Mouse (Mus musculus): ENCODE data around the gene Gpx4. TPM values are rescaled to one million over a fixed set of nuclear protein-coding genes. Genes with fewer than 3 reads are reported as not detected.

The Gpx4 gene
- 500 and 567 TPM in 2 replicates for polyA plus RNA-seq (2015; fragmentation: Nextera tagmentation; extraction: Ambion mirVana)

- Histone ChIP-seq H3K27me3 (replicated peaks) (no peaks in the 10 kb centered on the region), H3K27ac (no peak within 1 kb of the TSS), H3K36me3 (no peaks in the 10 kb centered on the region), H3K4me3 (replicated peaks) (no peak within 1 kb of the TSS), H3K9ac (no peak within 1 kb of the TSS), H3K4me2 (no peak within 1 kb of the TSS), H3K9me3 (no peaks in the 10 kb centered on the region), H3K4me1 (peaks cover 10% of the 10 kb centered on the region)
- WGBS, result 60% methylated on average over 9 of the region's 9 CpGs
- ATAC-seq (ENCODE audit: insufficient read depth, low FRiP score, low read depth), result no peak
Observed at GRCm38 (mm10) chr10:80047041-80047565, at the start of gene Gpx4. TSS of gene Gpx4 (plus strand) at chr10:80047166.

GRCm38 (mm10) chr10:79997819-79998218 is 49.1 kb upstream of the Gpx4 start:
- Histone ChIP-seq H3K27me3 (replicated peaks) (no peaks in the 10 kb centered on the region), H3K9me3 (no peaks in the 10 kb centered on the region), H3K4me2 (peak overlapping the region; percentile 79), H3K9ac (no peak overlapping the region), H3K36me3 (peaks cover 18% of the 10 kb centered on the region), H3K4me1 (peaks cover 11% of the 10 kb centered on the region; the same call in 1 of the 2 replicates), H3K27ac (no peak overlapping the region), H3K4me3 (replicated peaks) (peak overlapping the region; percentile 58)
- 15% methylated on average over 15 of the region's 15 CpGs for WGBS
- ATAC-seq (ENCODE audit: insufficient read depth, low FRiP score, low read depth), result no peak; the same call in 1 of the 2 replicates

- Histone ChIP-seq H3K27ac (no peak overlapping the region), H3K9ac (no peak overlapping the region), H3K4me3 (replicated peaks) (no peak overlapping the region), H3K27me3 (replicated peaks) (no peaks in the 10 kb centered on the region), H3K4me1 (peaks cover 20% of the 10 kb centered on the region; the same call in 1 of the 2 replicates), H3K36me3 (no peaks in the 10 kb centered on the region), H3K4me2 (no peak overlapping the region), H3K9me3 (no peaks in the 10 kb centered on the region)
- ATAC-seq (ENCODE audit: insufficient read depth, low FRiP score, low read depth), result no peak
- 72% methylated on average over 9 of the region's 9 CpGs for WGBS
Observed at GRCm38 (mm10) chr10:80001945-80002344, 45.0 kb upstream of the Gpx4 start.

- H3K27ac ChIP-seq, result no peak overlapping the region
- no peak overlapping the region for H3K4me3 ChIP-seq (replicated peaks)
- no peak overlapping the region for H3K4me2 ChIP-seq
- ATAC-seq (ENCODE audit: insufficient read depth, low FRiP score, low read depth), result no peak
- 33% methylated on average over 21 of the region's 21 CpGs for WGBS
- H3K9me3 ChIP-seq, result no peaks in the 10 kb centered on the region
- no peak overlapping the region for H3K9ac ChIP-seq
- peaks cover 16% of the 10 kb centered on the region; the same call in 1 of the 2 replicates for H3K4me1 ChIP-seq
- no peaks in the 10 kb centered on the region for H3K36me3 ChIP-seq
- no peaks in the 10 kb centered on the region for H3K27me3 ChIP-seq (replicated peaks)
Observed at GRCm38 (mm10) chr10:80002829-80003228, 44.1 kb upstream of the Gpx4 start.

- Histone ChIP-seq H3K9ac (no peak overlapping the region), H3K27me3 (replicated peaks) (no peaks in the 10 kb centered on the region), H3K9me3 (no peaks in the 10 kb centered on the region), H3K4me3 (replicated peaks) (no peak overlapping the region), H3K4me1 (0 out of 2 replicates have a peak, but pooled peaks cover 13% of the 10 kb centered on the region), H3K36me3 (no peaks in the 10 kb centered on the region), H3K4me2 (no peak overlapping the region), H3K27ac (no peak overlapping the region)
- 68% methylated on average over 9 of the region's 9 CpGs for WGBS
- ATAC-seq (ENCODE audit: insufficient read depth, low FRiP score, low read depth), result 0 out of 2 replicates have a peak, but pooled peaks have one; percentile 17
Observed at GRCm38 (mm10) chr10:80003374-80004232, 43.4 kb upstream of the Gpx4 start.

- Histone ChIP-seq H3K9me3 (no peaks in the 10 kb centered on the region), H3K36me3 (0 out of 2 replicates have a peak, but pooled peaks cover 3% of the 10 kb centered on the region), H3K4me1 (0 out of 2 replicates have a peak, but pooled peaks cover 13% of the 10 kb centered on the region), H3K27me3 (replicated peaks) (no peaks in the 10 kb centered on the region), H3K4me3 (replicated peaks) (no peak overlapping the region), H3K9ac (no peak overlapping the region), H3K27ac (no peak overlapping the region), H3K4me2 (no peak overlapping the region)
- WGBS, result 79% methylated on average over 8 of the region's 8 CpGs
- ATAC-seq (ENCODE audit: insufficient read depth, low FRiP score, low read depth), result no peak
Observed at GRCm38 (mm10) chr10:80004233-80004705, 42.7 kb upstream of the Gpx4 start.

- Histone ChIP-seq H3K36me3 (peaks cover 9% of the 10 kb centered on the region; the same call in 1 of the 2 replicates), H3K4me1 (peaks cover 5% of the 10 kb centered on the region; the same call in 1 of the 2 replicates), H3K9me3 (no peaks in the 10 kb centered on the region), H3K4me2 (no peak overlapping the region), H3K27me3 (replicated peaks) (peaks cover 24% of the 10 kb centered on the region), H3K4me3 (replicated peaks) (no peak overlapping the region), H3K27ac (no peak overlapping the region), H3K9ac (no peak overlapping the region)
- WGBS, result 89% methylated on average over 6 of the region's 6 CpGs
- ATAC-seq (ENCODE audit: insufficient read depth, low FRiP score, low read depth), result no peak
Observed at GRCm38 (mm10) chr10:80011740-80012139, 35.2 kb upstream of the Gpx4 start.

- Histone ChIP-seq H3K4me2 (no peak overlapping the region), H3K9ac (no peak overlapping the region), H3K9me3 (no peaks in the 10 kb centered on the region), H3K36me3 (peaks cover 9% of the 10 kb centered on the region; the same call in 1 of the 2 replicates), H3K27me3 (replicated peaks) (peaks cover 24% of the 10 kb centered on the region), H3K4me1 (peaks cover 7% of the 10 kb centered on the region; the same call in 1 of the 2 replicates), H3K4me3 (replicated peaks) (no peak overlapping the region), H3K27ac (no peak overlapping the region)
- WGBS, result 43% methylated on average over 25 of the region's 25 CpGs
- ATAC-seq (ENCODE audit: insufficient read depth, low FRiP score, low read depth), result no peak
Observed at GRCm38 (mm10) chr10:80013609-80014008, 33.4 kb upstream of the Gpx4 start.

GRCm38 (mm10) chr10:80014484-80015290 is 32.3 kb upstream of the Gpx4 start:
- Histone ChIP-seq H3K4me3 (replicated peaks) (no peak overlapping the region), H3K36me3 (peaks cover 6% of the 10 kb centered on the region; the same call in 1 of the 2 replicates), H3K9me3 (no peaks in the 10 kb centered on the region), H3K27me3 (replicated peaks) (peaks cover 24% of the 10 kb centered on the region), H3K4me1 (peaks cover 16% of the 10 kb centered on the region), H3K27ac (no peak overlapping the region), H3K4me2 (0 out of 2 replicates have a peak overlapping the region, but pooled peaks have one; percentile 11), H3K9ac (no peak overlapping the region)
- WGBS, result 31% methylated on average over 28 of the region's 28 CpGs
- ATAC-seq (ENCODE audit: insufficient read depth, low FRiP score, low read depth), result no peak

- no peak overlapping the region for H3K27ac ChIP-seq
- H3K4me1 ChIP-seq, result peaks cover 25% of the 10 kb centered on the region
- peaks cover 24% of the 10 kb centered on the region for H3K27me3 ChIP-seq (replicated peaks)
- no peaks in the 10 kb centered on the region for H3K36me3 ChIP-seq
- no peak for ATAC-seq (ENCODE audit: insufficient read depth, low FRiP score, low read depth)
- no peak overlapping the region for H3K4me3 ChIP-seq (replicated peaks)
- H3K9me3 ChIP-seq, result no peaks in the 10 kb centered on the region
- no peak overlapping the region for H3K4me2 ChIP-seq
- 76% methylated on average over 10 of the region's 10 CpGs for WGBS
- H3K9ac ChIP-seq, result no peak overlapping the region
Observed at GRCm38 (mm10) chr10:80015583-80015982, 31.4 kb upstream of the Gpx4 start.

- H3K4me2 ChIP-seq, result no peak within 1 kb of the TSS
- H3K27me3 ChIP-seq (replicated peaks), result peaks cover 24% of the 10 kb centered on the region
- no peak within 1 kb of the TSS for H3K27ac ChIP-seq
- peak within 1 kb of the TSS; percentile 17; the same call in 1 of the 2 replicates for H3K4me3 ChIP-seq (replicated peaks)
- H3K36me3 ChIP-seq, result no peaks in the 10 kb centered on the region
- no peak for ATAC-seq (ENCODE audit: insufficient read depth, low FRiP score, low read depth)
- H3K9me3 ChIP-seq, result no peaks in the 10 kb centered on the region
- peaks cover 27% of the 10 kb centered on the region for H3K4me1 ChIP-seq
- no peak within 1 kb of the TSS for H3K9ac ChIP-seq
- WGBS, result 73% methylated on average over 11 of the region's 11 CpGs
Observed at GRCm38 (mm10) chr10:80016511-80016910, 30.5 kb upstream of the Gpx4 start, which contains the start of gene Arhgap45. TSS of gene Arhgap45 (plus strand) at chr10:80016653.
